Mouse (Mus musculus): ENCODE results near the gene Pp2d1. TPM values are rescaled to one million over a fixed set of nuclear protein-coding genes. Genes with fewer than 3 reads are reported as not detected.

The Pp2d1 gene
- polyA plus RNA-seq, 1 experiment from 2014 or later, result 0.19 TPM

DNA sequence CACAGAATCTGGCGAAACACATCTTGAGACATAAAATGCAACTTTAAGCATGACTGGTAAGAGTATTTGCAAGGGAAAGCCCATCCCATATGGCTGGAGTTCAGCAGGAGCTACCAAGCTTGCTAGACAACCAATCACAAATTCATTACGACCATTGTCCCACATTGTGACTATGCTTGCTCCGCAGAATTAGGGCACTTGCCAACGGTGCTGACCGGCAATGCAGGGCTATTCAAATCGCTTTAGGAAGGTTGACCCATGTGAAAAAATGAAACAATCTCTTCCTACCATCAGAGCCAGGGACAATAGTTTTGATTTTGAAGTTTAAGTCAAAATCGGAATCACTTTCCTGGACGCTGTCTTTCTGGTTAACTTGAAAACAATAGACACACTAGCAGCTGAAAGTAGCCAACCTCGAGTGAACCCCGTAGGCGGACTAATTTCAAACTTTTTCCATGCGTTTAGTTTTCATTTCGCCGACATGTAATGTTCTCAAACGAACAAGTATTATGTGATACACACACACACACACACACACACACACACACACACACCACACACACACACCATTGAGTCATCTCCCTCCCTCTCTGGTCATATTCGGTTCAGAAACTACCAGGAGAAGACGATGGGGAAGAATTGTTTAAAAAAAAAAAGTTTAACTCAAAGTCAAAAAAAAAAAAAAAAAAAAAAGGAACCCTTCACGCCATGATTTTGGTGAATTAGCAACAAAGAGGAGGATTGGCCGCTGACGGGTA, 27.1 kb upstream of the Pp2d1 start, which contains the start of gene Kat2b:
Kat2b (plus strand) TSS at position 701 of the 758 bp plus-strand sequence.
- Histone ChIP-seq H3K9me3 (replicated peaks) (no peaks in the 10 kb centered on the region), H3K27me3 (replicated peaks) (no peaks in the 10 kb centered on the region), H3K4me2 (peak within 1 kb of the TSS; percentile 96), H3K9ac (peak within 1 kb of the TSS; percentile 100), H3K4me3 (peak within 1 kb of the TSS; percentile 83), H3K36me3 (no peaks in the 10 kb centered on the region), H3K4me1 (replicated peaks) (peaks cover 32% of the 10 kb centered on the region), H3K27ac (ENCODE audit: poor library complexity, severe bottlenecking) (peak within 1 kb of the TSS; percentile 99)
- no peak for ATAC-seq (ENCODE audit: insufficient number of reproducible peaks, low FRiP score)
- WGBS, result 3% methylated on average over 20 of the region's 20 CpGs

DNA sequence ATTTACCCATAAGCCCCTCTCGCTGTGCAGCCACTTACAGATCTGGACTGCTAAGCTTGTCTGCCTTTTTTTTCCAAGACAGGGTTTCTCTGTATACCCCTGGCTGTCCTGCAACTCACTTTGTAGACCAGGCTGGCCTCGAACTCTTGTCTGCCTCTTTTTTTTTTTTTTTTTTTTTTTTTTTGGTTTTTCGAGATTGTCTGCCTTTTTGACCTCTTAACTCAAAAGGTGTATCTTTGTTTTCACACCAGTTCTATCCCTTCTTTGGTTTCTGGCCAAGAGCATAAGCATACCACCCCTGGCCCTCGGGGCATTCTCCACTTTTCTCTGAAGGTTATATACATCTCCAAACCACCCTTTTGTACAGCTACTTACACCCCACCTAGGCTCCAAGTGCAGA, 25.6 kb upstream of the Pp2d1 start:
- Histone ChIP-seq H3K27ac (ENCODE audit: poor library complexity, severe bottlenecking) (no peak overlapping the region), H3K9me3 (replicated peaks) (no peaks in the 10 kb centered on the region), H3K36me3 (no peaks in the 10 kb centered on the region), H3K27me3 (replicated peaks) (no peaks in the 10 kb centered on the region), H3K9ac (no peak overlapping the region), H3K4me1 (replicated peaks) (peaks cover 21% of the 10 kb centered on the region), H3K4me2 (no peak overlapping the region), H3K4me3 (no peak overlapping the region)
- ATAC-seq (ENCODE audit: insufficient number of reproducible peaks, low FRiP score), result no peak
- 78% methylated on average over 4 of the region's 4 CpGs for WGBS

DNA sequence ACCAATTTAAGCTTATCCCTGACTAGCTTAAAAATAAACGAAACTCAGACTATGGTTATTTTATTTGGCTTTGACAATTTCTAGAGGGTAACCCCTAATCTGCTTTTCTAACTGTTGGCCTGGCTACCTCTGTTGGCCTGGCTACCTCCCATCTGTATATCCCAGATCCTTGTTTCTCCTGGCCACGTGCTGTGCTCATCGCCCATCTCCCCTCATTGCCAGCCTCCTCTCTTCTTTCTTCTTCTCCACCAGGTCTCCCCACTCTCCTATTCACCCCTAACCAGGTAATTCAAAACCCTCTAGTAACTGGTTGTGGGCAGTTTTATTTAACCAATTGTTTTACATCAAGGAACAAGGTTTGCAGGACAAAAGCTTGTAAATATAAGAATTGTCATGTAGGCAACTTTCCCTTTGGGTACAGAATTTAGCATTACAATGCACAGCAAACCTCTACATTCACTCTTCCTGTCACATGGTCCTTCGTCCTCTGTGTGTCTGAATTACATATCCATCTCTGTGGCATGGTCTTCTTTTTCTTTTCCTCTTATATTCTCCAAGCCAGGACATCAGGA, 22.3 kb upstream of the Pp2d1 start:
- Histone ChIP-seq H3K4me2 (no peak overlapping the region), H3K9me3 (replicated peaks) (no peaks in the 10 kb centered on the region), H3K36me3 (no peaks in the 10 kb centered on the region), H3K27ac (ENCODE audit: poor library complexity, severe bottlenecking) (no peak overlapping the region), H3K4me3 (no peak overlapping the region), H3K27me3 (replicated peaks) (no peaks in the 10 kb centered on the region), H3K9ac (no peak overlapping the region), H3K4me1 (replicated peaks) (peaks cover 14% of the 10 kb centered on the region)
- WGBS, result 78% methylated on average over 4 of the region's 4 CpGs
- no peak for ATAC-seq (ENCODE audit: insufficient number of reproducible peaks, low FRiP score)

DNA sequence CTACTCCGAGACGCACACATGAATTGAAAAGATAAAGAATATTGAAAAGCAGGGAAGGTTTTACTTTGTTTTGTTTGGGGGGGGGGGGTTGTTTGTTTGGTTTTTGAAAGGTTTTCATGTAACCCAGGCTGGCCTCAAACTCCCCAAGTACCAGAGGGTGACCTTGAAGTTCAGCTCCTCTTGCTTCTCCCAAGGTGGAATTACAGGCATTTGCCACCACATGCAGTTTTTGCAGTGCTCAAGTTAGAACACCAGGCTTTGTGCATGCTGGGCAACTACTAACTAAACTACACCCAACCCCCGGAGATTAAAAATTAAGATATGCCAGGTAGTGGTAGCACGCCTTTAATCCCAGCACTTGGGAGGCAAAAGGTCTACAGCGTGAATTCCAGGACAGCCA, 20.4 kb upstream of the Pp2d1 start:
- Histone ChIP-seq H3K4me1 (replicated peaks) (peaks cover 9% of the 10 kb centered on the region), H3K36me3 (no peaks in the 10 kb centered on the region), H3K27ac (ENCODE audit: poor library complexity, severe bottlenecking) (no peak overlapping the region), H3K4me3 (no peak overlapping the region), H3K27me3 (replicated peaks) (no peaks in the 10 kb centered on the region), H3K4me2 (no peak overlapping the region), H3K9me3 (replicated peaks) (no peaks in the 10 kb centered on the region), H3K9ac (no peak overlapping the region)
- ATAC-seq (ENCODE audit: insufficient number of reproducible peaks, low FRiP score), result no peak
- WGBS, result 79% methylated on average over 5 of the region's 5 CpGs

DNA sequence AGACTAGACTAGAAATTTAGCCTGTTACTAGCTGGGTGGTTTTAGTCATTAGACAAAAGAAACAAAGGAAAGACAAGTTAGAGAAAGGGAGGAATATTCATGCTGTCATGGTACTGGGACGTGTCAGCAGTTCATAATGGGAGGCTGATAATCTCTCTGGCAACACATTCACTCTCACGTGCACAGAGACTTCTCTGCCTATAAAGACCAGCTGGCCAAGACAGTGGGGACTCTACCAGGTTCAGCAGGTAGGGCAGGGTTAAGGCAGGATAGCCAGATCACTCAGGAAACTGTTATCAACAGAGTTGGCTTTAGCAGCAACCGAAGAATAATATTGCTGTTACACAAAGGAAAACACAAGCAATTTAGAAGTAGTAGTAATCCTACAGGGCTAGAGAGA, 18.2 kb upstream of the Pp2d1 start:
- Histone ChIP-seq H3K4me3 (no peak overlapping the region), H3K4me2 (no peak overlapping the region), H3K4me1 (replicated peaks) (peaks cover 9% of the 10 kb centered on the region), H3K27me3 (replicated peaks) (no peaks in the 10 kb centered on the region), H3K27ac (ENCODE audit: poor library complexity, severe bottlenecking) (no peak overlapping the region), H3K36me3 (no peaks in the 10 kb centered on the region), H3K9ac (no peak overlapping the region), H3K9me3 (replicated peaks) (no peaks in the 10 kb centered on the region)
- 26% methylated on average over 3 of the region's 3 CpGs for WGBS
- no peak for ATAC-seq (ENCODE audit: insufficient number of reproducible peaks, low FRiP score)

DNA sequence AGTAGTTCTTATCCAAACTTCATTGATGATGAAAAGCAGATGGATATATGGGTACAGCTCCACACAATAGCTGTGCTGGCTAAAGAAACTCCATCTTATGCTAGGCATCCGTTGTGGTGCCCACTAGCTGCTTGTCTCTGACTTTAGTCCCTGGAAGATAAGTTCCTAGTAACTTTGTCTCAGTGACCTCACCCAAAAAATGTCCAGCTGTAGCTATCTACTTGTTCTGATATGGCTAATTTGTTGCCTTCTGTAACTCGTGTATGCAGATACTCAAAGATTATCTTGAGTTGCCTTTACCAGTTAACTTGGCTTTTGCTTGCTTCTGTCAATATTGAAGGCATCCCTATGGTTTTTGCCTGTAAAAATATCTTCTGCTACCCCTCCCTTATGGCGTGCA, 15.6 kb upstream of the Pp2d1 start:
- H3K4me1 ChIP-seq (replicated peaks), result peaks cover 9% of the 10 kb centered on the region
- no peaks in the 10 kb centered on the region for H3K36me3 ChIP-seq
- no peak for ATAC-seq (ENCODE audit: insufficient number of reproducible peaks, low FRiP score)
- H3K9me3 ChIP-seq (replicated peaks), result no peaks in the 10 kb centered on the region
- H3K4me3 ChIP-seq, result no peak overlapping the region
- H3K9ac ChIP-seq, result no peak overlapping the region
- no peak overlapping the region for H3K4me2 ChIP-seq
- H3K27ac ChIP-seq (ENCODE audit: poor library complexity, severe bottlenecking), result no peak overlapping the region
- no peaks in the 10 kb centered on the region for H3K27me3 ChIP-seq (replicated peaks)
- 47% methylated on average over 3 of the region's 3 CpGs for WGBS

DNA sequence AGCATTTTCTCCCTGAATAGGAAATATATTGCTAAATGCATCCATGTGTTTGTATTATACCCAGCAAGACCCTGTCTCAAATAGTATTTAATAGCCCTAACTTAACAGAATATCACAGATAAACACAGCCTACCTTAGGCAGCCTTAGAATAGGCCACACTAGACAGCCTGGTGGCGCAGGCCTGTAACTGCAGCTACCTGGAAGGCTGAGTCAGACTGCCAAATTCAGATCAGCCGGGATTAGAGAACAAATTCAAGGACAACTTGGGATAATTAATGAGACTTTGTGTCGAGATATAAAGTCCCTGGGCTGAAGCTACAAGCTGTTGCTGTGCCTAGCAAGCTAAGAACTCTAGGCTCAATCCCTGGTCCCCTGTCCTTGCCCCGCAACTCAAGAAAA, 14.8 kb upstream of the Pp2d1 start:
- no peaks in the 10 kb centered on the region for H3K27me3 ChIP-seq (replicated peaks)
- H3K4me1 ChIP-seq (replicated peaks), result peaks cover 4% of the 10 kb centered on the region
- no peak overlapping the region for H3K9ac ChIP-seq
- no peak overlapping the region for H3K4me3 ChIP-seq
- ATAC-seq (ENCODE audit: insufficient number of reproducible peaks, low FRiP score), result no peak
- H3K4me2 ChIP-seq, result no peak overlapping the region
- WGBS, result 71% methylated on average over 4 of the region's 4 CpGs
- no peaks in the 10 kb centered on the region for H3K36me3 ChIP-seq
- no peaks in the 10 kb centered on the region for H3K9me3 ChIP-seq (replicated peaks)
- H3K27ac ChIP-seq (ENCODE audit: poor library complexity, severe bottlenecking), result no peak overlapping the region

DNA sequence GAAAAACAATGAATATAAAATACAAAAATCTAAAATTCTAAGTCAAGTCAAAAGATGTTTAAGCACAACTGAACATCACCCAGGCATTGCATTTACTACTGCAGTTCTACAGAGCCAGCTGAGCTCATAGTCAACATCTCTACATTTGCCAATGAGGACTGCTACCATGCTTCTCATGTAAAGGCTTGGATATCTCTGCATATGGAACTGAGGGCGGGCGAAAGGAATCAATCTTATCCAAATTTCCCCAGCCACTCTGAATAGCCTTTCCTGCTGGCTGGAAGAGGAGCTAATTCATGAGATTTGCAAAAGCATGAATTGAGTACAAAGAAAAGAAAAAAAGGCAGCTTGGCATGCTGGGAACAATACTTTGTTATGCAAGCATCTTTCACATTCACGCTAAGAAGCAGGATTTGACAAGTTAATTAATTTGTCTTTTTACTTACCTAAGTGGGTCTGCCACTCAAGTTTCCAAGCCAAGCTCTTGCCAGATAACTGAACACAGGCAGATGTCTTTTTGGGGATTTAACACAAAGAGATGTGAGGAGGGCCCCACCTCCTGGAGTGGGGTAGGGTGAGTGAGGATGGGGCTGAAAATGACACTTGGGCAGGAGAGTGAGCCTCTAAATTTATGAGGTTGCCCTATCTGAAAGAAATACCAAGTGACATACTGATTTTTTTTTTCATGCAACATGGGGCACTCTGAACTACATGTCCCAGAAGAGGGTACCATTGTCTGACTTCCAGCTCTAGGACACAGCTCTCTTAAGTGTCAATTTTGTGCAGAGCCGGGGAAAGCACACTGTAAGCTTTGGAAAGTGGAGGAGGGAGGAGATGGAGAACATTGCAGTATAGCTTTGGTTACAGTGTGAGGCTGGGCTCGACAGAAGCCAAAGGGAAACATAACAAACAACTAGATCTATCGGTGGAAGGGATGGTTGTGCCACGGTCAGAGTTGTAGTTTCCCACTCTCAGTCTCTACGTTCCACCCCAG, 12.4 kb upstream of the Pp2d1 start:
- 73% methylated on average over 8 of the region's 8 CpGs for WGBS
- ATAC-seq (ENCODE audit: insufficient number of reproducible peaks, low FRiP score), result no peak
- Histone ChIP-seq H3K27me3 (replicated peaks) (no peaks in the 10 kb centered on the region), H3K4me1 (replicated peaks) (no peaks in the 10 kb centered on the region), H3K9ac (no peak overlapping the region), H3K4me2 (no peak overlapping the region), H3K9me3 (replicated peaks) (no peaks in the 10 kb centered on the region), H3K36me3 (no peaks in the 10 kb centered on the region), H3K27ac (ENCODE audit: poor library complexity, severe bottlenecking) (no peak overlapping the region), H3K4me3 (no peak overlapping the region)

DNA sequence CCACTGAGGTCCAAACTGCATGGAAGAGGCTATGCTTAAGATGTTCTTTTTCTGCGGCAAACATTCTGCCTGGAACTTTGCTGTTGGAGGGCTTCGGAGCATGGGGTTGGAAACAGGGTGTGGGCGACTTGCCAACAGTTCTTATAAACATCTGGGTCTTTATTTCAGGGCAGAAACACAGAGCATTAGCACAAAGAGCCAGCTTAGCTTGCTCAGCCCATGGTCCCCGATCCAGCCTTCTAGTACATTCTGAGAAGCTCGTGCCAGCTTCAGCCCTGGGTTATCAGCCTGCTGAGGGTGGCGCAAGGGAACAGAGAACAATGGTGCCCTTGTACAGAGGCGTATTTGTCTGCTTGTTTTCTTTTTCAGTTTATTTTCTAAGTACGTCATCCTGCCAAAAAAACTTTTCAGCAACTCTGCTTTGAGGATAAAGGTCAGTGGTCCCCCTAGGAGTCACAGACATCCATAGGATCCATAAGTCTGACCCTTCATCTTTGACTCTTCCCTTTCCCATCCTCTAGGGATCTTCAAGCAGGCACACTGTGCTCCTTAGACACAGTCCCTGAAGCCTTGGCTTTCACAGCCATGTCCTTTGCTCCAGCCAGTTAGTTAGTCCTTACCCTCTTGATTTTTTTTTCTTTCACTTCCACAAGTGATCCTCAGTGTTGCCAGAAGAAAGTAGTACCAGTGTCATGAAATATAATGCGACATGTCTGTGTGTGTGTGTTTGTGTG, 4.5 kb upstream of the Pp2d1 start:
- H3K9me3 ChIP-seq (replicated peaks), result no peaks in the 10 kb centered on the region
- ATAC-seq (ENCODE audit: insufficient number of reproducible peaks, low FRiP score), result no peak
- no peak overlapping the region for H3K4me2 ChIP-seq
- no peak overlapping the region for H3K9ac ChIP-seq
- WGBS, result 65% methylated on average over 9 of the region's 9 CpGs
- H3K27ac ChIP-seq (ENCODE audit: poor library complexity, severe bottlenecking), result peak overlapping the region; percentile 8; the same call in 1 of the 2 replicates
- no peak overlapping the region for H3K4me3 ChIP-seq
- no peaks in the 10 kb centered on the region for H3K4me1 ChIP-seq (replicated peaks)
- H3K27me3 ChIP-seq (replicated peaks), result no peaks in the 10 kb centered on the region
- H3K36me3 ChIP-seq, result no peaks in the 10 kb centered on the region

DNA sequence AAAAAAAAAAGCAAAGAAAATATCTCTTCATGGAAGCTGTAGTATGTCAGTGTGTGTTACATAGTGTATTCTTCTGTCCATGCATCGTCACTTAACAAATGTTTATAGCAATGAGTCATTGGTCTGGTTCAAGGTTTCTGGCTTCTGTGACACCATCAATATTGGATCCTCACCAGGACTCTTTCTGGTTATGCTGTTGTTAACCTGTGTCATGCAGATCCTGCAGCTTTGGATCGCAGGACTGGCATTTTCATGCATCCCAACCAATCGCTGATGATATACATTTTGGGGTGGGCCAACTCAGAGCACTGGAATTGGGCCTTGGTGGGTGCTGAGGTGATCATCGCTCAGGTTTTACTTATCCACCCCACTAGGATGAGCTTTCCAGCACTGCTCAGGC, 3.3 kb upstream of the Pp2d1 start:
- Histone ChIP-seq H3K4me1 (replicated peaks) (no peaks in the 10 kb centered on the region), H3K4me3 (no peak overlapping the region), H3K9ac (no peak overlapping the region), H3K9me3 (replicated peaks) (no peaks in the 10 kb centered on the region), H3K4me2 (no peak overlapping the region), H3K27me3 (replicated peaks) (no peaks in the 10 kb centered on the region), H3K27ac (ENCODE audit: poor library complexity, severe bottlenecking) (no peak overlapping the region), H3K36me3 (no peaks in the 10 kb centered on the region)
- ATAC-seq (ENCODE audit: insufficient number of reproducible peaks, low FRiP score), result no peak
- WGBS, result 84% methylated on average over 4 of the region's 4 CpGs
